Mouse (Mus musculus) ES-E14 (cell line): ENCODE data around the gene Gramd1b. TPM values are rescaled to one million over a fixed set of nuclear protein-coding genes. Genes with fewer than 3 reads are reported as not detected.

Experiments
- DNase-seq: peaks from one replicate; pipeline ENCODE4 v3.0.0-alpha.2; 2013; ENCODE audit warnings: low read depth, low spot score
- H3K27ac ChIP-seq: 2 replicates; pipeline ENCODE4 v1.5.1; 2012; ENCODE audit warnings: low read depth, mild to moderate bottlenecking, low read length, moderate library complexity, mixed read lengths; ENCODE audit not compliant: poor library complexity, insufficient read depth, severe bottlenecking
- H3K36me3 ChIP-seq: 2 replicates; pipeline ENCODE4 v1.6.1; 2012; ENCODE audit warnings: mild to moderate bottlenecking, low read length, moderate library complexity, mixed read lengths; ENCODE audit not compliant: control insufficient read depth, poor library complexity, insufficient read depth, severe bottlenecking
- H3K4me1 ChIP-seq, 2 experiments: fragments of 150-350 bp in 1 of 2; sonication (generic) in 1 of 2; 2 replicates each; pipeline ENCODE4 v1.6.1; 2012; ENCODE audit warnings: low read length in 2 of 2, mild to moderate bottlenecking in 1 of 2, mixed read lengths in 1 of 2; ENCODE audit not compliant: control insufficient read depth in 2 of 2, insufficient read depth in 2 of 2, poor library complexity in 1 of 2
- H3K4me3 ChIP-seq, 2 experiments: fragments of 150-350 bp in 1 of 2; sonication (generic) in 1 of 2; 2 replicates each; pipeline ENCODE4 v1.5.1; 2012; ENCODE audit warnings: low read length in 2 of 2, low read depth in 1 of 2, mild to moderate bottlenecking in 1 of 2, mixed read lengths in 1 of 2; ENCODE audit not compliant: insufficient read depth in 1 of 2, poor library complexity in 1 of 2, severe bottlenecking in 1 of 2
- H3K9ac ChIP-seq: 2 replicates; pipeline ENCODE4 v1.6.1; 2012; ENCODE audit warnings: low read depth, mild to moderate bottlenecking, low read length, mixed read lengths; ENCODE audit not compliant: poor library complexity, insufficient read depth, severe bottlenecking
- H3K9me3 ChIP-seq: fragments of 150-350 bp; sonication (generic); 2 replicates; pipeline ENCODE4 v1.6.1; 2012; ENCODE audit warnings: low read depth, mild to moderate bottlenecking, low read length; ENCODE audit not compliant: control insufficient read depth, insufficient read depth
- CHD2 ChIP-seq: IDR thresholded peaks from 2 replicates; pipeline ENCODE4 v1.6.1; 2014; ENCODE audit warnings: mild to moderate bottlenecking, low read depth, low read length, inconsistent platforms
- HCFC1 ChIP-seq: IDR thresholded peaks from 2 replicates; pipeline ENCODE4 v1.6.1; 2012; ENCODE audit warnings: low read length, inconsistent platforms, borderline replicate concordance; ENCODE audit not compliant: insufficient read depth
- MAFK ChIP-seq: IDR thresholded peaks from 2 replicates; pipeline ENCODE4 v1.6.1; 2014; ENCODE audit warnings: mild to moderate bottlenecking, low read depth, low read length, inconsistent platforms; ENCODE audit not compliant: insufficient read depth
- ZC3H11A ChIP-seq: IDR thresholded peaks from 2 replicates; pipeline ENCODE4 v1.6.1; 2012; ENCODE audit warnings: low read depth, mild to moderate bottlenecking, inconsistent platforms, low read length, borderline replicate concordance
- ZNF384 ChIP-seq: IDR thresholded peaks from 2 replicates; pipeline ENCODE4 v1.6.1; 2012; ENCODE audit warnings: low read depth, low read length, inconsistent platforms
- in situ Hi-C, 2 experiments: fragments of 600-800 bp; cut with MboI; formaldehyde crosslinking; loops; one replicate each; pipeline ENCODE4 v1.15.1; 2025; ENCODE audit warnings: low sequenced_read_pairs in 2 of 2, inconsistent platforms in 1 of 2; ENCODE audit not compliant: unreplicated experiment in 2 of 2
- total RNA-seq: library from RNA; depleted of rRNA; stranded (reverse); fragments of 300-350 nt; gene quantifications from 2 replicates; pipeline ENCODE4 v1.2.3, GENCODE M21; 2012

Gene Gramd1b
- total RNA-seq, 1 experiment: 24.1 TPM

- Histone ChIP-seq H3K9ac (no peak overlapping the region), H3K36me3 (no peaks in the 10 kb centered on the region), H3K9me3 (no peaks in the 10 kb centered on the region), H3K4me1 (no peaks in the 10 kb centered on the region), H3K27ac (no peak overlapping the region), H3K4me3 (no peak overlapping the region)
- in situ Hi-C loops: no loop called here
- TF ChIP-seq ZC3H11A (no peak), ZNF384 (no peak), HCFC1 (no peak), CHD2 (no peak), MAFK (no peak)
- no peak for DNase-seq
Observed at GRCm38 (mm10) chr9:40426282-40426964, 104.8 kb downstream of the Gramd1b start.

GRCm38 (mm10) chr9:40424874-40425273, 106.3 kb downstream of the Gramd1b start:
- Histone ChIP-seq H3K9me3 (no peaks in the 10 kb centered on the region), H3K4me3 (no peak overlapping the region), H3K27ac (no peak overlapping the region), H3K4me1 (no peaks in the 10 kb centered on the region), H3K36me3 (no peaks in the 10 kb centered on the region), H3K9ac (no peak overlapping the region)
- TF ChIP-seq ZNF384 (no peak), CHD2 (no peak), ZC3H11A (no peak), HCFC1 (no peak), MAFK (no peak)
- no peak for DNase-seq
- in situ Hi-C loops: no loop called here

GRCm38 (mm10) chr9:40423427-40423867, 107.7 kb downstream of the Gramd1b start:
- Histone ChIP-seq H3K27ac (no peak overlapping the region), H3K9me3 (no peaks in the 10 kb centered on the region), H3K36me3 (no peaks in the 10 kb centered on the region), H3K4me1 (peaks cover 0 to 1% of the 10 kb centered on the region in 2 experiments; a peak in 1 of 4 replicates), H3K9ac (no peak overlapping the region), H3K4me3 (no peak overlapping the region)
- DNase-seq: no peak
- TF ChIP-seq CHD2 (no peak), MAFK (no peak), HCFC1 (no peak), ZC3H11A (no peak)
- in situ Hi-C loops: no loop called here

- H3K4me3 ChIP-seq: no peak overlapping the region
- in situ Hi-C loops: no loop called here
- H3K4me1 ChIP-seq: peaks cover 0 to 2% of the 10 kb centered on the region in 2 experiments; a peak in 1 of 4 replicates
- no peak for TF ChIP-seq ZC3H11A
- TF ChIP-seq MAFK: no peak
- no peak for TF ChIP-seq CHD2
- TF ChIP-seq HCFC1: no peak
- no peak overlapping the region for H3K27ac ChIP-seq
- no peaks in the 10 kb centered on the region for H3K9me3 ChIP-seq
- H3K9ac ChIP-seq: no peak overlapping the region
- no peak for DNase-seq
- no peaks in the 10 kb centered on the region for H3K36me3 ChIP-seq
Observed at GRCm38 (mm10) chr9:40422368-40423057, 108.7 kb downstream of the Gramd1b start.
